Mouse (Mus musculus): Measurements from ENCODE around the gene Insr.

DNA sequence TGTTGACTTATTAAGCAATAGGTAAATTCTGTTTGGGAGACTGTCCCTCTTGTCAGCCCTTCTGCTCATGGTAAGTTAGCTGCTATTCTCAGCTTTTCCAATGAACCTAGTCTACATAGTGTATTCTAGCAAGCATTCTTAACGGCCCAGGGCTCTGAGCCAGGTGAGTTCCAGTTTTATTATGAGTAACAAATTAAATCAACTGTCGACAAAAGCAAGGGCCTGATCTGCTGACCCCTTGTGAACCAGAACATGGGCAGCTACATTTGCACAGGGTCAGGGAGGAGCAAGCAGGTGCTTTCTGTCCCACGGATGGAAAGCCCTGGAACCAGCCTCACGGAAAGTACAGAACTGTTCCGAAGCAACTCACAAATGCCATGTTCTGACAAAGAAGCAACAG is 52.0 kb downstream of the Insr start:
- TF ChIP-seq EP300 (IDR thresholded peaks at IDR 0.05; ENCODE audit: low read depth in 1 of 2, low read length in 2 of 2): no peak
- no peak for TF ChIP-seq GATA1 (IDR thresholded peaks at IDR 0.05; ENCODE audit: low read depth, low read length)
- TF ChIP-seq CTCF (IDR thresholded peaks at IDR 0.05 in 2 of 3, conservative IDR thresholded peaks at IDR 0.05 in 1 of 3; ENCODE audit: control insufficient read depth in 1 of 3, insufficient read depth in 1 of 3, low read depth in 2 of 3, low read length in 3 of 3, poor library complexity in 1 of 3, severe bottlenecking in 1 of 3): no peak
- TF ChIP-seq MAX (IDR thresholded peaks at IDR 0.05; ENCODE audit: low read length): no peak
- TF ChIP-seq USF1 (IDR thresholded peaks at IDR 0.05; ENCODE audit: low read depth, low read length): no peak
- TF ChIP-seq SMC3 (IDR thresholded peaks at IDR 0.05; ENCODE audit: low read depth, low read length): no peak
- TF ChIP-seq NELFE (IDR thresholded peaks at IDR 0.05; ENCODE audit: low read depth, low read length): no peak
- TF ChIP-seq POLR2A (IDR thresholded peaks at IDR 0.05; ENCODE audit: control insufficient read depth in 1 of 2, insufficient read depth in 1 of 2, low read depth in 1 of 2, low read length in 2 of 2, poor library complexity in 1 of 2): no peak
